Mouse (Mus musculus) neural tube, embryonic 15.5 days (tissue): Measurements from ENCODE around the gene Ly6g6c. TPM values are rescaled to one million over a fixed set of nuclear protein-coding genes. Genes with fewer than 3 reads are reported as not detected.

Experiments used
- ATAC-seq: fragments of 200-750 bp; cut with Nextera tagmentation; 2 replicates; pipeline ENCODE4 v1.8.0; 2017; ENCODE audit warnings: mild to moderate bottlenecking, moderate TSS enrichment, moderate library complexity; ENCODE audit not compliant: low FRiP score
- H3K27ac ChIP-seq: fragments of 300-500 bp; sonication (generic); replicated peaks from 2 replicates; pipeline ENCODE4 v1.5.1; 2015; ENCODE audit warnings: mild to moderate bottlenecking, inconsistent platforms
- H3K27me3 ChIP-seq: fragments of 300-500 bp; sonication (generic); replicated peaks from 2 replicates; pipeline ENCODE4 v1.6.1; 2015; ENCODE audit warnings: inconsistent platforms
- H3K36me3 ChIP-seq: fragments of 300-500 bp; sonication (generic); 2 replicates; pipeline ENCODE4 v1.6.1; 2015; ENCODE audit warnings: inconsistent platforms
- H3K4me1 ChIP-seq: fragments of 300-500 bp; sonication (generic); 2 replicates; pipeline ENCODE4 v1.6.1; 2015; ENCODE audit warnings: inconsistent platforms
- H3K4me2 ChIP-seq: fragments of 300-500 bp; sonication (generic); 2 replicates; pipeline ENCODE4 v1.6.1; 2015; ENCODE audit warnings: inconsistent platforms, mild to moderate bottlenecking, moderate library complexity
- H3K4me3 ChIP-seq: fragments of 300-500 bp; sonication (generic); replicated peaks from 2 replicates; pipeline ENCODE4 v1.5.1; 2015; ENCODE audit warnings: mild to moderate bottlenecking, inconsistent platforms
- H3K9ac ChIP-seq: fragments of 300-500 bp; sonication (generic); replicated peaks from 2 replicates; pipeline ENCODE4 v1.6.1; 2015; ENCODE audit warnings: mild to moderate bottlenecking, inconsistent platforms
- H3K9me3 ChIP-seq: fragments of 300-500 bp; sonication (generic); replicated peaks from 2 replicates; pipeline ENCODE4 v1.6.1; 2016; ENCODE audit warnings: inconsistent platforms
- WGBS: fragments of 180-500 bp; shearing (Covaris S2); methylation state at CpG from one replicate; pipeline ENCODE4 v1.1.7; 2015; ENCODE audit warnings: mixed read lengths; 5-methylcytosine and 5-hydroxymethylcytosine counted together
- polyA plus RNA-seq: library from polyadenylated mRNA; unstranded; fragments of >200 nt; fragmentation: Nextera tagmentation; extraction: Ambion mirVana; gene quantifications from 2 replicates; pipeline ENCODE4 v1.2.1, GENCODE M21; 2015

The Ly6g6c gene
- polyA plus RNA-seq, 1 experiment from 2014 or later, result not detected

GRCm38 (mm10) chr17:35094475-35095365, 29.5 kb downstream of the Ly6g6c start:
- Histone ChIP-seq H3K9ac (no peak overlapping the region), H3K36me3 (peaks cover 80% of the 10 kb centered on the region), H3K4me3 (no peak overlapping the region), H3K27me3 (no peaks in the 10 kb centered on the region), H3K9me3 (no peaks in the 10 kb centered on the region), H3K4me1 (peaks cover 14% of the 10 kb centered on the region), H3K27ac (no peak overlapping the region), H3K4me2 (no peak overlapping the region)
- no peak for ATAC-seq
- 94% methylated on average over 15 of the region's 15 CpGs for whole genome bisulfite sequencing

GRCm38 (mm10) chr17:35096597-35096996, 31.4 kb downstream of the Ly6g6c start:
- no peaks in the 10 kb centered on the region for H3K27me3 ChIP-seq
- H3K4me2 ChIP-seq, result no peak overlapping the region
- no peaks in the 10 kb centered on the region for H3K4me1 ChIP-seq
- ATAC-seq, result no peak
- peaks cover 90% of the 10 kb centered on the region for H3K36me3 ChIP-seq
- no peak overlapping the region for H3K9ac ChIP-seq
- 87% methylated on average over 12 of the region's 12 CpGs for WGBS
- H3K4me3 ChIP-seq, result no peak overlapping the region
- H3K9me3 ChIP-seq, result no peaks in the 10 kb centered on the region
- H3K27ac ChIP-seq, result no peak overlapping the region

- no peaks in the 10 kb centered on the region for H3K9me3 ChIP-seq
- H3K4me3 ChIP-seq, result no peak overlapping the region
- H3K4me2 ChIP-seq, result no peak overlapping the region
- H3K4me1 ChIP-seq, result no peaks in the 10 kb centered on the region
- no peak for ATAC-seq
- peaks cover 92% of the 10 kb centered on the region for H3K36me3 ChIP-seq
- no peak overlapping the region for H3K27ac ChIP-seq
- H3K9ac ChIP-seq, result no peak overlapping the region
- H3K27me3 ChIP-seq, result no peaks in the 10 kb centered on the region
- WGBS, result 82% methylated on average over 12 of the region's 12 CpGs
Measured at GRCm38 (mm10) chr17:35097164-35097655, 32.0 kb downstream of the Ly6g6c start.

- Histone ChIP-seq H3K4me2 (no peak overlapping the region), H3K4me3 (no peak overlapping the region), H3K27me3 (no peaks in the 10 kb centered on the region), H3K4me1 (no peaks in the 10 kb centered on the region), H3K36me3 (peaks cover 82% of the 10 kb centered on the region), H3K27ac (no peak overlapping the region), H3K9ac (no peak overlapping the region), H3K9me3 (no peaks in the 10 kb centered on the region)
- WGBS, result 74% methylated on average over 10 of the region's 10 CpGs
- ATAC-seq, result no peak
Measured at GRCm38 (mm10) chr17:35100196-35100765, 35.1 kb downstream of the Ly6g6c start.

- H3K4me1 ChIP-seq, result peaks cover 4% of the 10 kb centered on the region; the same call in 1 of the 2 replicates
- no peak overlapping the region for H3K4me2 ChIP-seq
- WGBS, result 94% methylated on average over 11 of the region's 11 CpGs
- peaks cover 77% of the 10 kb centered on the region for H3K36me3 ChIP-seq
- H3K27me3 ChIP-seq, result no peaks in the 10 kb centered on the region
- no peaks in the 10 kb centered on the region for H3K9me3 ChIP-seq
- no peak for ATAC-seq
- no peak overlapping the region for H3K9ac ChIP-seq
- H3K27ac ChIP-seq, result no peak overlapping the region
- no peak overlapping the region for H3K4me3 ChIP-seq
Measured at GRCm38 (mm10) chr17:35101161-35101560, 36.0 kb downstream of the Ly6g6c start.

GRCm38 (mm10) chr17:35102299-35102698, 37.1 kb downstream of the Ly6g6c start:
- WGBS, result 78% methylated on average over 8 of the region's 8 CpGs
- peaks cover 66% of the 10 kb centered on the region for H3K36me3 ChIP-seq

GRCm38 (mm10) chr17:35103221-35103690, 38.1 kb downstream of the Ly6g6c start:
- Histone ChIP-seq H3K4me3 (no peak overlapping the region), H3K27ac (no peak overlapping the region), H3K4me2 (no peak overlapping the region), H3K4me1 (peaks cover 4% of the 10 kb centered on the region; the same call in 1 of the 2 replicates), H3K36me3 (peaks cover 58% of the 10 kb centered on the region), H3K9me3 (no peaks in the 10 kb centered on the region), H3K27me3 (no peaks in the 10 kb centered on the region), H3K9ac (no peak overlapping the region)
- 76% methylated on average over 6 of the region's 6 CpGs for WGBS
- no peak for ATAC-seq

More at GRCm38 (mm10) chr17:35102299-35102698, 37.1 kb downstream of the Ly6g6c start:
- no peak overlapping the region for H3K4me2 ChIP-seq
- no peak for ATAC-seq
- H3K27me3 ChIP-seq, result no peaks in the 10 kb centered on the region
- no peak overlapping the region for H3K9ac ChIP-seq
- H3K9me3 ChIP-seq, result no peaks in the 10 kb centered on the region
- no peak overlapping the region for H3K27ac ChIP-seq
- H3K4me1 ChIP-seq, result peaks cover 4% of the 10 kb centered on the region; the same call in 1 of the 2 replicates
- no peak overlapping the region for H3K4me3 ChIP-seq

- Histone ChIP-seq H3K9ac (no peak overlapping the region), H3K4me3 (no peak overlapping the region), H3K27me3 (no peaks in the 10 kb centered on the region), H3K9me3 (no peaks in the 10 kb centered on the region), H3K36me3 (peaks cover 51% of the 10 kb centered on the region), H3K4me2 (no peak overlapping the region), H3K4me1 (peaks cover 4% of the 10 kb centered on the region; the same call in 1 of the 2 replicates), H3K27ac (no peak overlapping the region)
- 96% methylated on average over 7 of the region's 7 CpGs for WGBS
- no peak for ATAC-seq
Measured at GRCm38 (mm10) chr17:35104079-35104478, 38.9 kb downstream of the Ly6g6c start.

GRCm38 (mm10) chr17:35104754-35105153, 39.6 kb downstream of the Ly6g6c start:
- 80% methylated on average over 6 of the region's 6 CpGs for WGBS

GRCm38 (mm10) chr17:35105740-35106389, 40.7 kb downstream of the Ly6g6c start:
- no peak overlapping the region for H3K27ac ChIP-seq
- H3K27me3 ChIP-seq, result no peaks in the 10 kb centered on the region
- no peaks in the 10 kb centered on the region for H3K9me3 ChIP-seq
- H3K4me3 ChIP-seq, result no peak overlapping the region
- ATAC-seq, result no peak
- H3K4me2 ChIP-seq, result peak overlapping the region; percentile 31
- H3K4me1 ChIP-seq, result peaks cover 4% of the 10 kb centered on the region; the same call in 1 of the 2 replicates
- peaks cover 34% of the 10 kb centered on the region for H3K36me3 ChIP-seq
- 25% methylated on average over 13 of the region's 13 CpGs for WGBS
- H3K9ac ChIP-seq, result no peak overlapping the region

More at GRCm38 (mm10) chr17:35104754-35105153, 39.6 kb downstream of the Ly6g6c start:
- H3K4me3 ChIP-seq, result no peak overlapping the region
- H3K27me3 ChIP-seq, result no peaks in the 10 kb centered on the region
- no peak overlapping the region for H3K27ac ChIP-seq
- ATAC-seq, result no peak
- H3K36me3 ChIP-seq, result peaks cover 44% of the 10 kb centered on the region
- H3K4me1 ChIP-seq, result peaks cover 4% of the 10 kb centered on the region; the same call in 1 of the 2 replicates
- H3K9me3 ChIP-seq, result no peaks in the 10 kb centered on the region
- no peak overlapping the region for H3K9ac ChIP-seq
- H3K4me2 ChIP-seq, result no peak overlapping the region

- no peak for ATAC-seq
- no peak overlapping the region for H3K4me2 ChIP-seq
- no peaks in the 10 kb centered on the region for H3K27me3 ChIP-seq
- H3K4me3 ChIP-seq, result no peak overlapping the region
- H3K27ac ChIP-seq, result no peak overlapping the region
- H3K36me3 ChIP-seq, result peaks cover 28% of the 10 kb centered on the region
- peaks cover 4% of the 10 kb centered on the region; the same call in 1 of the 2 replicates for H3K4me1 ChIP-seq
- WGBS, result 72% methylated on average over 3 of the region's 3 CpGs
- no peaks in the 10 kb centered on the region for H3K9me3 ChIP-seq
- H3K9ac ChIP-seq, result no peak overlapping the region
Measured at GRCm38 (mm10) chr17:35106522-35106921, 41.3 kb downstream of the Ly6g6c start.
